23 mouse cellular contexts compared by ENCODE assay signal in the genomic region with DNA sequence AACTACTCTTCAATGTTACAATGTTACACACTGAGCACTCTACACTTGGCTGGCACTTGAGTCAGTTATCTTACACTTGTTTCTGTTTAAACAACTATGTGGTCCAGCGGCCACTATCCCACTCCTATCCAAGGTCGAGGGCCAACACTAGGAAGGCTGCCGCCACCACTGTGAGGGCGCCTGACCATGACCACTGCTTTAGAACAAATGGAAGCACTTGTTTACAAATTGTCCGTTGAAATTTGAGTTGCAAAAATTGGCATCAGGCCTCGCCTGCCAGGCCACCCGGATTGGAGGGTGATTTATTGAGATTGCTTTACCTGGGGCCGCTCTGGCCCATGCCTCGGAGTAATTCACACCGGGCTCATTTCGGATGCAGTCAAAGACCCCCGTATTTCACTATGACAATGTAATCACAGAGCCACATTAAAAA.
DNase-seq lines count a peak whose midpoint lies in the region; ATAC-seq and TF ChIP-seq lines count a peak whose summit lies in the region.
"Had no signal": no experiment of that assay in that cellular context is flagged by ENCODE, and none has a peak within 500 bp of the region (broad histone marks: within the 10 kb centered on the region; RNA-seq: fewer than 3 reads in every experiment).

No protein-coding gene starts in this region.

- no peak for DNase-seq in kidney, postnatal 36 days
- DNase-seq in embryonic facial prominence, embryonic 10.5 days (ENCODE audit: low spot score): no peak
- DNase-seq in limb, embryonic 10.5 days (ENCODE audit: low spot score): peak; percentile 73
- peak; percentile 18 for DNase-seq in ovary, postnatal 14 days (ENCODE audit: low spot score)
- no peak for DNase-seq in cerebellum, adult 2 months
- no peak for DNase-seq in left cerebral cortex, adult 2 months (ENCODE audit: extremely low spot score in 1 of 2, low spot score in 2 of 2)
- DNase-seq: adrenal gland, postnatal 36 days; cerebellum, adult 11 months; cerebellum, postnatal 10 days; gastrocnemius, postnatal 10 days; heart, adult 11 months; kidney, adult 11 months; layer of hippocampus, adult 9-11 months; right cerebral cortex, postnatal 25 days; spleen, adult 18-20 months; thymus, postnatal 14 days had no signal

- no peak overlapping the region for H3K27ac ChIP-seq in kidney, embryonic 14.5 days (ENCODE audit: low read depth, low read length)
- peak overlapping the region; percentile 51; the same call in 1 of the 2 replicates for H3K27ac ChIP-seq in embryonic facial prominence, embryonic 10.5 days (replicated peaks)
- H3K27ac ChIP-seq in limb, embryonic 10.5 days: peak overlapping the region; percentile 79
- H3K27ac ChIP-seq in cerebellum, adult 2 months (ENCODE audit: insufficient read depth, low read length): no peak overlapping the region
- no peak overlapping the region for H3K27ac ChIP-seq in left cerebral cortex, adult 2 months
- H3K27ac ChIP-seq: forebrain, embryonic 15.5 days; hindbrain, embryonic 15.5 days; macrophage; midbrain, embryonic 15.5 days had no signal

- peak; percentile 75 for ATAC-seq in kidney, embryonic 14.5 days (ENCODE audit: low FRiP score, low TSS enrichment)
- ATAC-seq: forebrain, embryonic 15.5 days; midbrain, embryonic 15.5 days had no signal

- H3K4me3 ChIP-seq in kidney, embryonic 14.5 days (ENCODE audit: low read length): no peak overlapping the region
- H3K4me3 ChIP-seq in embryonic facial prominence, embryonic 10.5 days: no peak overlapping the region
- H3K4me3 ChIP-seq in limb, embryonic 10.5 days: no peak overlapping the region
- H3K4me3 ChIP-seq in cerebellum, adult 2 months (replicated peaks; ENCODE audit: insufficient read depth, low read depth, low read length): no peak overlapping the region
- no peak overlapping the region for H3K4me3 ChIP-seq in left cerebral cortex, adult 2 months
- H3K4me3 ChIP-seq: forebrain, embryonic 15.5 days; hindbrain, embryonic 15.5 days; midbrain, embryonic 15.5 days; myocyte had no signal

- no peaks in the 10 kb centered on the region for H3K36me3 ChIP-seq in kidney, embryonic 14.5 days (ENCODE audit: control insufficient read depth, insufficient read depth, low read length)
- H3K36me3 ChIP-seq in embryonic facial prominence, embryonic 10.5 days (replicated peaks): no peaks in the 10 kb centered on the region
- no peaks in the 10 kb centered on the region for H3K36me3 ChIP-seq in limb, embryonic 10.5 days
- H3K36me3 ChIP-seq: forebrain, embryonic 15.5 days; hindbrain, embryonic 15.5 days; midbrain, embryonic 15.5 days had no signal

- H3K4me1 ChIP-seq in kidney, embryonic 14.5 days (ENCODE audit: control insufficient read depth, insufficient read depth, low read length): peaks cover 16% of the 10 kb centered on the region; the same call in 1 of the 2 replicates
- H3K4me1 ChIP-seq in embryonic facial prominence, embryonic 10.5 days: peaks cover 47% of the 10 kb centered on the region
- peaks cover 81% of the 10 kb centered on the region for H3K4me1 ChIP-seq in limb, embryonic 10.5 days
- no peaks in the 10 kb centered on the region for H3K4me1 ChIP-seq in cerebellum, adult 2 months (ENCODE audit: control insufficient read depth, insufficient read depth, low read length)

- no peak overlapping the region for H3K4me2 ChIP-seq in kidney, embryonic 14.5 days (replicated peaks; ENCODE audit: low read depth, low read length)
- H3K4me2 ChIP-seq: forebrain, embryonic 15.5 days; heart, embryonic 11.5 days; hindbrain, embryonic 15.5 days; midbrain, embryonic 15.5 days had no signal

- no peak overlapping the region for H3K9ac ChIP-seq in kidney, embryonic 14.5 days (ENCODE audit: low read depth, low read length)
- H3K9ac ChIP-seq: forebrain, embryonic 15.5 days; hindbrain, embryonic 15.5 days; midbrain, embryonic 15.5 days had no signal

- 16% methylated on average over 12 of the region's 12 CpGs for WGBS in kidney, embryonic 14.5 days
- 81% methylated on average over 12 of the region's 12 CpGs for WGBS in embryonic facial prominence, embryonic 10.5 days
- 35% methylated on average over 12 of the region's 12 CpGs for WGBS in limb, embryonic 10.5 days
- 84% methylated on average over 12 of the region's 12 CpGs for WGBS in cerebellum, adult 2 months

- H3K27me3 ChIP-seq in kidney, embryonic 14.5 days (ENCODE audit: control insufficient read depth, insufficient read depth, low read length): peaks cover 10% of the 10 kb centered on the region; the same call in 1 of the 2 replicates
- peaks cover 11% of the 10 kb centered on the region; the same call in 1 of the 2 replicates for H3K27me3 ChIP-seq in embryonic facial prominence, embryonic 10.5 days (replicated peaks; ENCODE audit: low read depth, poor library complexity, severe bottlenecking)
- peaks cover 56% of the 10 kb centered on the region for H3K27me3 ChIP-seq in limb, embryonic 10.5 days (ENCODE audit: low read depth, poor library complexity, severe bottlenecking)
- H3K27me3 ChIP-seq in cerebellum, adult 2 months (ENCODE audit: control insufficient read depth, insufficient read depth, low read length): no peaks in the 10 kb centered on the region
- H3K27me3 ChIP-seq: forebrain, embryonic 15.5 days; hindbrain, embryonic 15.5 days; midbrain, embryonic 15.5 days had no signal

- TF ChIP-seq POLR2A in cerebellum, adult 2 months (IDR thresholded peaks at IDR 0.05; ENCODE audit: borderline replicate concordance, insufficient read depth, low read length): no peak

- intact Hi-C loops in left cerebral cortex, adult 2 months (cut with DNase I): no loop called here

- no peaks in the 10 kb centered on the region for H3K9me3 ChIP-seq in kidney, embryonic 14.5 days (ENCODE audit: control insufficient read depth, low read length)
- no peaks in the 10 kb centered on the region for H3K9me3 ChIP-seq in embryonic facial prominence, embryonic 10.5 days
- no peaks in the 10 kb centered on the region for H3K9me3 ChIP-seq in limb, embryonic 10.5 days (replicated peaks)
- H3K9me3 ChIP-seq: forebrain, embryonic 15.5 days; hindbrain, embryonic 15.5 days; midbrain, embryonic 15.5 days had no signal

- no peak for TF ChIP-seq CTCF in cerebellum, adult 2 months (IDR thresholded peaks at IDR 0.05; ENCODE audit: borderline replicate concordance, insufficient read depth, low read depth, low read length)
- no peak for TF ChIP-seq CTCF in left cerebral cortex, adult 2 months (IDR thresholded peaks at IDR 0.05)

Comparison
In these comparisons a context has a peak if more than half of its experiments do, and no peak if none do; other contexts are left out.
1. H3K27ac ChIP-seq: peak in embryonic facial prominence, embryonic 10.5 days (single experiment) and limb, embryonic 10.5 days (single experiment); none in kidney, embryonic 14.5 days (single experiment), cerebellum, adult 2 months (single experiment) and left cerebral cortex, adult 2 months (single experiment).
2. DNase-seq: peak in limb, embryonic 10.5 days (single experiment) and ovary, postnatal 14 days (single experiment); none in kidney, postnatal 36 days (0 of 2), embryonic facial prominence, embryonic 10.5 days (single experiment), cerebellum, adult 2 months (0 of 2) and left cerebral cortex, adult 2 months (0 of 2).